Mouse (Mus musculus) gastrocnemius, postnatal 10 days (tissue): ENCODE measurements around the gene Sf3b6. TPM values are rescaled to one million over a fixed set of nuclear protein-coding genes. Genes with fewer than 3 reads are reported as not detected.

Source experiments
- DNase-seq: peaks from one replicate; pipeline ENCODE4 v3.0.0; 2021; ENCODE audit warnings: mixed read lengths
- total RNA-seq, 2 experiments: library from RNA; stranded (reverse); gene quantifications; 2 replicates each; pipeline ENCODE4 v1.2.3; 2021

Sf3b6 gene
- total RNA-seq, 2 experiments from 2014 or later = 55.5 to 64.4 TPM

GRCm38 (mm10) chr12:4840741-4841140 is 23.4 kb downstream of the Sf3b6 start:
- DNase-seq = no peak

GRCm38 (mm10) chr12:4841392-4841887 is 24.1 kb downstream of the Sf3b6 start, which contains the start of gene Fkbp1b:
Fkbp1b (minus strand) TSS chr12:4841591.
- DNase-seq = peak; percentile 44

- DNase-seq = no peak
These were observed 25.1 kb downstream of the Sf3b6 start for GRCm38 (mm10) chr12:4842456-4842855.

GRCm38 (mm10) chr12:4842890-4843597 is 25.7 kb downstream of the Sf3b6 start, which contains the start of gene Wdcp:
Wdcp (plus strand) TSS chr12:4843303.
- peak; percentile 80 for DNase-seq

GRCm38 (mm10) chr12:4843741-4844140 is 26.4 kb downstream of the Sf3b6 start:
- peak; percentile 39 for DNase-seq

- DNase-seq = no peak
These were observed 38.8 kb downstream of the Sf3b6 start for GRCm38 (mm10) chr12:4856160-4856559.

- DNase-seq = no peak
These were observed 39.5 kb downstream of the Sf3b6 start for GRCm38 (mm10) chr12:4856834-4857233.

- DNase-seq = peak; percentile 1
These were observed 42.0 kb downstream of the Sf3b6 start for GRCm38 (mm10) chr12:4859241-4859914.

GRCm38 (mm10) chr12:4862672-4863071 is 45.3 kb downstream of the Sf3b6 start:
- no peak for DNase-seq

- no peak for DNase-seq
These were observed 46.5 kb downstream of the Sf3b6 start for GRCm38 (mm10) chr12:4863654-4864337.

GRCm38 (mm10) chr12:4864338-4864690 is 47.0 kb downstream of the Sf3b6 start:
- DNase-seq = no peak

GRCm38 (mm10) chr12:4868924-4869323 is 51.6 kb downstream of the Sf3b6 start:
- no peak for DNase-seq

- no peak for DNase-seq
These were observed 53.9 kb downstream of the Sf3b6 start for GRCm38 (mm10) chr12:4871260-4871659.

GRCm38 (mm10) chr12:4872273-4872672 is 54.9 kb downstream of the Sf3b6 start:
- DNase-seq = no peak

- no peak for DNase-seq
These were observed 55.7 kb downstream of the Sf3b6 start for GRCm38 (mm10) chr12:4872983-4873477.

GRCm38 (mm10) chr12:4873531-4873930 is 56.2 kb downstream of the Sf3b6 start:
- no peak for DNase-seq

- peak; percentile 71 for DNase-seq
These were observed 57.0 kb downstream of the Sf3b6 start, which contains the start of gene Mfsd2b for GRCm38 (mm10) chr12:4874161-4874927. Mfsd2b (minus strand) TSS chr12:4874359.

GRCm38 (mm10) chr12:4875623-4876022 is 58.3 kb downstream of the Sf3b6 start:
- no peak for DNase-seq
